Mouse (Mus musculus) hindbrain, postnatal 0 days (tissue): ENCODE results near the gene Il6ra. TPM values are rescaled to one million over a fixed set of nuclear protein-coding genes. Genes with fewer than 3 reads are reported as not detected.

Experiments used
- ATAC-seq: fragments of 200-750 bp; cut with Nextera tagmentation; 2 replicates; pipeline ENCODE4 v1.8.0; 2017; ENCODE audit warnings: mild to moderate bottlenecking, moderate TSS enrichment, moderate library complexity
- DNase-seq: peaks from one replicate; pipeline ENCODE4 v3.0.0-alpha.2; 2015; ENCODE audit warnings: low spot score
- H3K27ac ChIP-seq: fragments of 300-500 bp; sonication (generic); 2 replicates; pipeline ENCODE4 v1.5.1; 2014; ENCODE audit warnings: mild to moderate bottlenecking
- H3K27me3 ChIP-seq: fragments of 300-500 bp; sonication (generic); 2 replicates; pipeline ENCODE4 v1.6.1; 2014; ENCODE audit warnings: low read length, mixed read lengths; ENCODE audit not compliant: insufficient read depth
- H3K36me3 ChIP-seq: fragments of 300-500 bp; sonication (generic); 2 replicates; pipeline ENCODE4 v1.6.1; 2014; ENCODE audit warnings: low read length, mixed read lengths; ENCODE audit not compliant: insufficient read depth
- H3K4me1 ChIP-seq: fragments of 300-500 bp; sonication (generic); 2 replicates; pipeline ENCODE4 v1.6.1; 2014; ENCODE audit warnings: antibody characterized with exemption, low read length, mixed read lengths; ENCODE audit not compliant: insufficient read depth
- H3K4me2 ChIP-seq: fragments of 300-500 bp; sonication (generic); 2 replicates; pipeline ENCODE4 v1.6.1; 2014; ENCODE audit warnings: low read depth, mild to moderate bottlenecking, low read length, moderate library complexity, mixed read lengths
- H3K4me3 ChIP-seq: fragments of 300-500 bp; sonication (generic); 2 replicates; pipeline ENCODE4 v1.5.1; 2014; ENCODE audit warnings: low read length
- H3K9ac ChIP-seq: fragments of 300-500 bp; sonication (generic); replicated peaks from 2 replicates; pipeline ENCODE4 v1.6.1; 2014; ENCODE audit warnings: mild to moderate bottlenecking, low read length, moderate library complexity, mixed read lengths
- H3K9me3 ChIP-seq: fragments of 300-500 bp; sonication (generic); 2 replicates; pipeline ENCODE4 v1.6.1; 2016; ENCODE audit warnings: low read length, mixed read lengths
- CTCF ChIP-seq: IDR thresholded peaks from 2 replicates; pipeline ENCODE4 v1.5.1; 2016; ENCODE audit warnings: antibody characterized with exemption, control low read depth, low read depth
- WGBS: fragments of 180-500 bp; shearing (Covaris S2); extraction: QIAGEN DNeasy Blood & Tissue Kit; methylation state at CpG from one replicate; pipeline ENCODE4 v1.1.7; 2014; 5-methylcytosine and 5-hydroxymethylcytosine counted together
- polyA plus RNA-seq: library from polyadenylated mRNA; unstranded; fragments of >200 nt; fragmentation: Nextera tagmentation; extraction: Ambion mirVana; gene quantifications from 2 replicates; pipeline ENCODE4 v1.2.1, GENCODE M21; 2015
- total RNA-seq: library from RNA; depleted of rRNA; stranded (reverse); fragments of >200 nt; gene quantifications from 2 replicates; pipeline ENCODE4 v1.2.3, GENCODE M21; 2014

Gene Il6ra
- total and polyA plus RNA-seq, 2 experiments from 2014 or later = 1.8 to 2.4 TPM

DNA sequence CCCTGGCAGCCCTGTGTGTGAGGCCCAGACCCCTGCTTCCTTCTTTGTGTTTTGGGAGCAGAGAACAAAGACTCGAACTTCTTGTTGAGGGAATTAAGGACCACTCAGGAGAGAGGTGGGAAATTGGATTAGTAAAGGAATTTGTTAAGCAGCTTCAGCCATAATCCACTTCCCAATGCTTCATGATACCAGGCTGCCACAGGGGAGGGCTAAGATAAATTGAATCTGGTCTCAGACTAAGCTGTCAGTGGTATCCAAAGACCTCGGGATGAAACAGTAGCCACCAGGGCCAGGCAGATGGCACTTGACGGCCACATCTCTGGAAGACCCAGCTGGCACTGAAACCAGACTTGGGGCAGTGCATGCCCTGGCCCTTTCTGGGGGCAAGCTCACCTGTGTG, 34.5 kb downstream of the Il6ra start:
- WGBS = 32% methylated on average over 3 of the region's 3 CpGs
- H3K27ac ChIP-seq = no peak overlapping the region
- H3K9ac ChIP-seq = no peak overlapping the region
- no peak for TF ChIP-seq CTCF
- no peaks in the 10 kb centered on the region for H3K36me3 ChIP-seq
- H3K4me2 ChIP-seq = no peak overlapping the region
- DNase-seq (no peak), ATAC-seq (no peak)
- H3K4me1 ChIP-seq = no peaks in the 10 kb centered on the region
- H3K27me3 ChIP-seq = no peaks in the 10 kb centered on the region
- no peak overlapping the region for H3K4me3 ChIP-seq
- H3K9me3 ChIP-seq = no peaks in the 10 kb centered on the region

DNA sequence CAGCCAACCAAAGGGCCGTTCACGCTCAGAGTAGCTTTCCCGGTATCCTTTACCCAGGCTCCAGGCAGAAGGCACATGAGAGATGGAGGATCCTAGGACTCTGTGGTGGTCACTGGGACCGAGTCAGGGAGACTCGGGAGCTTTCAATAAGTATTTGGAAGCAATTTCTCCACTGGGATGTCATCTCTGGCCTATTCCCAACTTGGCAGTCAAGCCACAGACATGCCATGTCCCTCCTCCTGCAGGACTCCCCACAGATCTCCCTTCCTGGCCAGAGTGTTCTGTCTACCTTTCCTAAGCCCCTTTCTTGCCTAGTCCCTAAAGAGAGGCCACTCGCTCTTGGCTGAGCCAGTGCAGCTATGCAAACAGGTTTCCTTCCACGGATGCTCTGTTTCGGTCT, 35.9 kb downstream of the Il6ra start:
- Histone ChIP-seq H3K4me3 (no peak overlapping the region), H3K4me2 (no peak overlapping the region), H3K9ac (no peak overlapping the region), H3K36me3 (no peaks in the 10 kb centered on the region), H3K9me3 (no peaks in the 10 kb centered on the region), H3K27me3 (no peaks in the 10 kb centered on the region), H3K27ac (no peak overlapping the region), H3K4me1 (no peaks in the 10 kb centered on the region)
- DNase-seq (no peak), ATAC-seq (no peak)
- WGBS = 66% methylated on average over 8 of the region's 8 CpGs
- TF ChIP-seq CTCF = no peak

DNA sequence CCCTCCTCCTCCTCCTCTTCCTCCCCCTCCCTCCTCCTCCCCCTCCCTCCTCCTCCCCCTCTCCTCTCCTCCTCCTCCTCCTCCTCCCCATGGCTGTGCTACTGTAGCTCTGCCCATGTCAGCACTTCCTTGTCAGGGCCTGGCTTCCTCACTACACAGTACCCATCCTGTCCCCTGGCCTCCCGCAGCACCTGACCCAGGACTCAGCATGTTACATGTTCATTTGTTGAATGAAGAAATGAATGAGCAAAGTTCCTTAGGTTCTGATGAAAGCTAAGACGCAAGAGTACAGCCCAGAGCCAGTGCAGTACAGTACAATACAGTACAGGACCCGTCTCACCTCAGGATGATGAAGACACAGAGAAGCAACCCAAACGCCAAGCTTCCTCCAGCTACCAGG, 36.5 kb downstream of the Il6ra start:
- DNase-seq = no peak
- Histone ChIP-seq H3K4me1 (no peaks in the 10 kb centered on the region), H3K4me3 (no peak overlapping the region), H3K4me2 (no peak overlapping the region), H3K36me3 (no peaks in the 10 kb centered on the region), H3K9ac (no peak overlapping the region), H3K27ac (no peak overlapping the region), H3K27me3 (no peaks in the 10 kb centered on the region), H3K9me3 (no peaks in the 10 kb centered on the region)
- no peak for ATAC-seq
- TF ChIP-seq CTCF = no peak
- 75% methylated on average over 4 of the region's 4 CpGs for WGBS

DNA sequence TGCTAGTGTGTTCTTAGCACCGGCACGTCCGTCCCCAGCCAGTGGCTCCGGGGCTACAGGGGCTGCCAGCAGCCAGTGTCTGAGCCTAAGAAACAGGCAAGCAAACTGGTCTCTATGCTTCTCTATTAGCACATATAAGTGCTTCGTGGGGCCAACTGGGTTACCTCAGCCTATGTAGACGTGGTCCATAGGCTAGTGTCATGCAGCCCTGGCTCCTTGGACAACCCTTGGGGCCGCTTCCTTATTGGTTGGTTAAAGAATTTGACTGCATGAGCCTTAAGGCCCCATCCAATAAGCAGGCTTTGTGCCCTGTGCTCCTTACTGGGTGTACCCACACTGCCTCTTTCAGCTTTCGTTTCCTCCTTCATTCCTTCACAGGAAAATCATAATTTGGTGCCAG, 37.2 kb downstream of the Il6ra start:
- H3K4me2 ChIP-seq = no peak overlapping the region
- no peak overlapping the region for H3K27ac ChIP-seq
- 81% methylated on average over 8 of the region's 8 CpGs for WGBS
- ATAC-seq (no peak), DNase-seq (no peak)
- no peaks in the 10 kb centered on the region for H3K36me3 ChIP-seq
- H3K4me3 ChIP-seq = no peak overlapping the region
- no peaks in the 10 kb centered on the region for H3K27me3 ChIP-seq
- no peaks in the 10 kb centered on the region for H3K9me3 ChIP-seq
- H3K4me1 ChIP-seq = no peaks in the 10 kb centered on the region
- no peak overlapping the region for H3K9ac ChIP-seq
- no peak for TF ChIP-seq CTCF

DNA sequence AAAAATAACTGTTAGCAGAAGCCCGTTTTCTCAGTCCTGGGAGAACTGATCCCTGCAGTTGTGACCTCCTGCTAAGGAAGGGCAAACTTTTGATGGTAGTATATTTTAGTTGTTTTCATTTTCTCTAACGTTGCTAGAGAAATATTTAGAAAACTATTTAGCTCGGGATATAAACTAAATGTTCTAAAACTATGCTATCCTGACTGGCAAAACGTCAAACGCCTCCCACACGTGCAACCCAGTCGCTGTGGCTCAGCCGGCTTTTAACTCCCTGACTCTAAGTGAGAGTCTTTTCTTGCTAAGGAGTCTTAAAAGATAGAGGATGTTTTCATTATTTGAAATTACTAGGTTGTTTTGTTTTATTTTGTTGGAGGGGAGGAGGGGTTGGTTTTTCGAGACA, 38.0 kb downstream of the Il6ra start:
- Histone ChIP-seq H3K4me3 (no peak overlapping the region), H3K27ac (no peak overlapping the region), H3K27me3 (no peaks in the 10 kb centered on the region), H3K4me1 (no peaks in the 10 kb centered on the region), H3K4me2 (no peak overlapping the region), H3K9ac (no peak overlapping the region), H3K9me3 (no peaks in the 10 kb centered on the region), H3K36me3 (no peaks in the 10 kb centered on the region)
- ATAC-seq (no peak), DNase-seq (no peak)
- 82% methylated on average over 9 of the region's 9 CpGs for WGBS
- no peak for TF ChIP-seq CTCF

DNA sequence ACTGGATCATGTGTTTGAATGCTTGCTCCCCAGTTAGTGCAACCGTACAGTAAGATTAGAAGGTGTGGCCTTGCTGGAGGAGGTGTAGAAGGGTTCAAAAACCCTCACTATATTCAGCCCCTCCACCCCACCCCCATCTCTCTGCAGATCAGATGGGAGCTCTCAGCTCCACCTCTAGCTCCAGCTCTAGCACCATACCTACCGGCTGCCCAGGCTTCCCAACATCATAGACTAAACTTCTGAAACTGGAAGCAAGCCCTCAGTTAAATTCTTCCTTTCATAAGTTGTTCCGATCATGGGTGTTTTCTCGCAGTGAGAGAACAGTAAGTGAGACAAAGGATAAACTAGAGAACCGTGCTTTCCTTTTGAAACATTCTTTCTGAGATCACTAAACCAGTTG, 38.9 kb downstream of the Il6ra start:
- DNase-seq = no peak
- no peaks in the 10 kb centered on the region for H3K4me1 ChIP-seq
- H3K27me3 ChIP-seq = no peaks in the 10 kb centered on the region
- no peak overlapping the region for H3K4me3 ChIP-seq
- no peak overlapping the region for H3K9ac ChIP-seq
- 91% methylated on average over 5 of the region's 5 CpGs for WGBS
- no peaks in the 10 kb centered on the region for H3K36me3 ChIP-seq
- no peak overlapping the region for H3K27ac ChIP-seq
- no peak overlapping the region for H3K4me2 ChIP-seq
- no peak for TF ChIP-seq CTCF
- no peak for ATAC-seq
- H3K9me3 ChIP-seq = no peaks in the 10 kb centered on the region

DNA sequence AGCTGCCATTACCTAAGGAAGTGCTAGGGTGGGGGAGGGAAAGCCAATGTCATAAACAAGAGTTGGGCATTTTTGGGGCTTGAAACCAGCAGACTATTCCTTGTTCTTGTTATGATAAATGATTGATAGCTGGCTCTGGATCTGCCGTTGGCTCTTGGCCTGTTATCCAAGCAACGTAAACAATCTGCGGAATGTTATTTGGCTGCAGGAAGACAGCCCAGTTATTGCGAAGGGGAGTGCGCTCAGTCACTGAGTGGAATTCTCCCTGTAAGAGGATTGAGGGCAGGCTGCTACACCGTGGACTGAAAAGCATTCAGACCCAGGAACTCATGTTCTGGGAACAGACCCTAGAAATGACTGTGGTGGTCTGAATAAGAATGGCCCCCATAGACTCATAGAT, 40.3 kb downstream of the Il6ra start:
- Histone ChIP-seq H3K4me1 (peaks cover 5% of the 10 kb centered on the region), H3K4me3 (no peak overlapping the region), H3K36me3 (no peaks in the 10 kb centered on the region), H3K27ac (no peak overlapping the region), H3K9me3 (no peaks in the 10 kb centered on the region), H3K4me2 (no peak overlapping the region), H3K9ac (no peak overlapping the region), H3K27me3 (no peaks in the 10 kb centered on the region)
- DNase-seq (no peak), ATAC-seq (no peak)
- WGBS = 52% methylated on average over 6 of the region's 6 CpGs
- TF ChIP-seq CTCF = no peak
